Mouse (Mus musculus): ENCODE measurements around the gene Foxq1.

GRCm38 (mm10) chr13:31518411-31518886 lies 37.5 kb upstream of the Foxq1 start:
- TF ChIP-seq POLR2A (IDR thresholded peaks at IDR 0.05; ENCODE audit: low read depth, low read length) (no peak), CTCF (IDR thresholded peaks at IDR 0.05; ENCODE audit: borderline replicate concordance, insufficient read depth, low read length) (no peak)

Measured in embryonic fibroblast, embryonic 13.5 days (primary cell).